Mouse (Mus musculus) cerebral cortex, adult 2 months (tissue): ENCODE results near the gene Bdkrb1.

Experiments
- WGBS: fragments of 180-500 bp; shearing (Covaris S2); methylation state at CpG from one replicate; pipeline ENCODE4 v1.1.7; 2018; 5-methylcytosine and 5-hydroxymethylcytosine counted together

Bdkrb1 gene

DNA sequence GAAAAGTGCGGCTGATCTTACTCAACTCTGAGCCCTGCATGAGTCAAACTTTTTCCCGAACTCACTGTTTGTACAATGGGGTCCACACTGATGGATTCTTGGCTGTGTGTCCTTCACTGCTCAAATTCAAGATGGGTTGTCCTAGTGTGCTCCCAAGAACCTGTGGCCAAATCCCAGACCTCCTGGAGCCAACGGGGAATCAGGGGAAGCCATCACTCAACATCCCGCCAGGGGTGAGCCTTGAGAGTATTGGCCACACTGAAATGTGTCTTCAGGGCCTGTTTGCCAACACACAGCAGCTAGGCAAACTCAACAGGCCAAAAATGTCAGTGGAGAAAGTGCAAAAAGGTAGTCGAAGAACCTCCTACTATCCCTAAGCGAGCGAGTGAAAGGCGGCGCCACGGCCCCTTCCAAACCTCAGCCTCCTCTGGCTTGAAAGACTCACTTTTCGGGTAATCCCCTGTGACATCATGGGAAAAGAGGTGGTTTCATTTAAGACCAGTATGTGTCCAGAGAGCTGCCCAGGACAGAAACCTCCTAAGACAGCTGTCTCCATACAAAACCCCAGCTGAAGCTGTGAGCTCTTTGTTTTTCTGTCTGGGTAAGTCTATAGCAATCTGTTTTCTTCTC lies at the start of gene Bdkrb1:
Bdkrb1 (plus strand) TSS at position 505 of the 630 bp plus-strand sequence.
- 89% methylated on average over 11 of the region's 11 CpGs for WGBS

- WGBS = 48% methylated on average over 8 of the region's 8 CpGs
Measured at GRCm38 (mm10) chr12:105554151-105554772, 48.6 kb upstream of the Bdkrb1 start.

DNA sequence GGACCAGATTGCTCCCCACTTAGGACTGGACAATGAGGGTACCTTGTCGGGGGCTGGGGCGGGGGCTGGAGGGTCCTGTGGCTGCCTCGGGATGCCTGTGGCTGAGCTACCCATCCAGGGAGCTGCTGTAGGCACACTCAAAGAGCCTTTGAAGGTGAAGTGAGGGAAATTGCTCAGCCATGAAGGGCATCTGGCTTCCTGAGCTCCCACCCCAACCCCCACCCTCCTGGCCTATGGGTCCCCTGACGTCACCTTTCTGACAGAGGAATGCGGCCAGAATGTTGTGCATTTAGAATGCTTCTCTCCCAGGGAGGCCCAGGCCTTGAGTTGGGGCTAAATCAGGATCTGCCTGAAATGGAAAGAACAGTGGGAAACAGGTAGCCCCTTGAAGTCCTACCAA lies 47.7 kb upstream of the Bdkrb1 start:
- WGBS = 78% methylated on average over 5 of the region's 5 CpGs

DNA sequence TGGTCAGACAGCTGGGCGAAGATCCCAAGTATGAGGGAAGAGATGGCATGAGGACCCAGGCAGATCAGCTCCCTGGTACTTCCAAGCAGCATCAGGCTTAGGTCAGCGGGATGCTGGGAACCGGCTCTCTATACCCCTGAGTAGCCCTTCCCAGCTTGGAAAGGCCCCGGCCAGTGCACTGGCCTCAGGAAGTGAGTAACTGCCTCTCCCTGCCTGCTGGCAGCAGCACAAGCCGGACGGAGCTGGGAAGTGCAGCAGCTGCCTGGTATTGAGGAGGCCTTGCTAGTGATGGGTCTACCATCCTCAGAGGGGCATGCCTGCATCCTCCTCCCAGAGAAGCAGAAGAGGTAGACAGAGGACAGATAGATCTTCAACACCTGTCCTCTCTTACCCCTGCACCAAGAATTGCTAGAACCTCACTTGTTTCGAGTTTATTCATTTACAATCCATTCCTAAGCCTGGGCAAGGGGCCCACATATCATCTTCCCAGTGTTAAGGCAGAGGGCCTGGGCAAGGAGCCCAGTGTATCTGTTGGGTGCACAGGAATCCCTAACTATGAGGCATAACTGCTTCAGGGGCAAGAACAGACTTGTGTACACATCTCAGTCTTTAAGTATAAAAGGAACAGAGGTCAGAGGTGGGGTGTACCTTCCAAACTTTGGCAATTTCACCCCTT lies 45.5 kb upstream of the Bdkrb1 start:
- WGBS = 66% methylated on average over 7 of the region's 7 CpGs

GRCm38 (mm10) chr12:105561007-105561534 lies 41.8 kb upstream of the Bdkrb1 start:
- WGBS = 38% methylated on average over 8 of the region's 8 CpGs

DNA sequence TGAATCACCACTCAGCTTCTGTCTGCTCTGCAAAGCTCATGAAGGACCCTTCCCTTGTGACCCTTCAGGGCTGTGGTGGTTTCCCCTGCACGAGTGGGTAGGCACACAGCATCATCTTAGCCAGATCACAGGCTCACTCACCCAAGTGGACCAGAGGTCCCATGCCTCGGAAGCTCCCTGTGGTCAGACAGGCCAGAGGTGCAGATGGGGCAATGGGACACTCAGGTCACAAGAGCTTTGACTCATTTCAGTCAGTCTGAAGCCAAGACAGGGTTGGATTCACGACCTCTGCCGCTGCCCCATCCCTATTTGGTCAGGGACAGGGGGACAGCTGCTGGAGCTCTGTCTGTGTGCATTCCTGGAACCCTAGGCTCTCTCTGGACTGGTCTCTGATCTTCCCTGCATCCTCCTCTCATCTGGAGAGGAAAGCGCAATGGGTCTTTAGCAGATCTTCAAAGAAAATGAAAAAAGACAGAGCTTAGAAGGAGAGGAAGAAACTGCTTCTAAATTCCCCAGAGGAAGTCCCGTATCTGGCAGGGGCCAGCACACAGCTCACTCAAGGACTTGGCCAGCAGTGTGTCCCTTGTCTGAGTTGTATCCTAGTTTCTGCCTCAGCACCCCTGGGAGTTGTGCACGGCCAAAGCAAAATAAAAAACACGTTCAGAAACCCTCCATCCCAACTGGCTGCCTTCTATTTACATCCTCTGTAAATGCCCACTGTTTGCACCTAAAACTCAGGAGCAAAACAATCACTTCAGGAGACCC lies 40.6 kb upstream of the Bdkrb1 start:
- 54% methylated on average over 8 of the region's 8 CpGs for WGBS

- 33% methylated on average over 25 of the region's 25 CpGs for WGBS
Measured at GRCm38 (mm10) chr12:105562936-105563680, 39.8 kb upstream of the Bdkrb1 start, which contains the start of gene Bdkrb2. Gene Bdkrb2, plus strand, starts transcription at chr12:105563226.

GRCm38 (mm10) chr12:105563726-105564275 lies 39.1 kb upstream of the Bdkrb1 start:
- WGBS = 10% methylated on average over 25 of the region's 25 CpGs

GRCm38 (mm10) chr12:105565221-105565620 lies 37.7 kb upstream of the Bdkrb1 start:
- 88% methylated on average over 5 of the region's 5 CpGs for WGBS

DNA sequence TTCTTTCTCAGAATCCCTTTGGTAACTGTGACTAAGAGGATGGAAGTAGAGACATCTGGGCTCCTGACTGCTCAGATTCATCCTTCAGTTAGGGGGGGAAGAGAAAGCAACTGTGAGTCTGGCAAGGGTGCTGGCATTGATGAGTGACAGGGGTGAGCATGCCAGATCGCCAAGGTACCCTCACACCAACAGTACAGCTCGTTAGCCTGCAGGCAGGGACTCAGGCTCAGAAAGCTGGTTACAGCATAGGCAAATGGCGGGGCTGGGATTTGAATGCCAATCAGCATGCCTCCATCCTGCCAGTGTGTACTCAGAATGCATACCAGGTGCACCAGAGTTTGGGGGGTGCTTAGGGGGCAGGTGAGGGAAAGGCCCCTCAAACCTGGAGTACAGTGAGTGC lies 31.0 kb upstream of the Bdkrb1 start:
- WGBS = 59% methylated on average over 3 of the region's 3 CpGs

- 98% methylated on average over 2 of the region's 2 CpGs for WGBS
Measured at GRCm38 (mm10) chr12:105572622-105573021, 30.3 kb upstream of the Bdkrb1 start.

DNA sequence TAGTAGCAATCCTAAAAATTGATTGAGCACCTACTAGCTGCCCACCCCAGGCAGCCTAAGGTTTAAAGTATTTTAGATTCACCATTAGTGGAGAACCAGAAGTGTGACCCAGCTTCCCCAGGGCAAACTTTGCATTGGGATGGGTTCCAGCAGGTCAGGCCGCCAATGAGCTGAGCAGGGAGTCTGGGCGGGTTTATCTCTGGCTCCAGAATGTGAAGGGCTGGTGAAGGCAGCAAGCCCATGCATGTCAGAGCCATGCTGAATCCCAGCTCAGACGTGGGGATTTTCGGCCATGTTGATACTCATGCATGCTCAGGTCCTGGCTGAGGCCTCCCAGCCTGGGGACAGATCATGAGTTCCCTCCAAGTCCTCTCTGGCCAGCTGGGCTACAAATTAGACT lies 28.5 kb upstream of the Bdkrb1 start:
- 93% methylated on average over 4 of the region's 4 CpGs for WGBS

DNA sequence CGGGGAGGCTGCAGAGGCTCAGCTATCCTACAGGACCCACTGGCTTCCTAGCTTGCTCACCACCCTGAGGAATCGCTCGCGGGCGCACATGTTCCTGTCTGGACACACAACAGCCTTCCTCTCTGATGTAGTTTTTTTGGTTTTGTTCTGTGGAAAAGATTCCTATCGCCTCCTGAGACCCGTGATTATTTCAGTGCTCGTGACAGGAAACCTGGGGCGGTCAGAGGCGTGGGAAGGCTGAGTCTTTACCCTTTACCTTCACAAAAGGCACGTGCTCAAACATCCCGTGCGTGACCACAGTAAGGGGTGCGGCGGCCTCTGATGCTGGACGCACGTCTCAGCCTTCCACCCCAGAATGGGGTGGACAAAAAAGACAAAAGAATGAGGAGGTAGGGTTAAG lies 22.4 kb upstream of the Bdkrb1 start:
- 86% methylated on average over 17 of the region's 17 CpGs for WGBS

- 90% methylated on average over 9 of the region's 9 CpGs for WGBS
Measured at GRCm38 (mm10) chr12:105582486-105582885, 20.4 kb upstream of the Bdkrb1 start.

- 53% methylated on average over 2 of the region's 2 CpGs for WGBS
Measured at GRCm38 (mm10) chr12:105583484-105583883, 19.4 kb upstream of the Bdkrb1 start.

- WGBS = 46% methylated on average over 12 of the region's 12 CpGs
Measured at GRCm38 (mm10) chr12:105584851-105585250, 18.0 kb upstream of the Bdkrb1 start.

DNA sequence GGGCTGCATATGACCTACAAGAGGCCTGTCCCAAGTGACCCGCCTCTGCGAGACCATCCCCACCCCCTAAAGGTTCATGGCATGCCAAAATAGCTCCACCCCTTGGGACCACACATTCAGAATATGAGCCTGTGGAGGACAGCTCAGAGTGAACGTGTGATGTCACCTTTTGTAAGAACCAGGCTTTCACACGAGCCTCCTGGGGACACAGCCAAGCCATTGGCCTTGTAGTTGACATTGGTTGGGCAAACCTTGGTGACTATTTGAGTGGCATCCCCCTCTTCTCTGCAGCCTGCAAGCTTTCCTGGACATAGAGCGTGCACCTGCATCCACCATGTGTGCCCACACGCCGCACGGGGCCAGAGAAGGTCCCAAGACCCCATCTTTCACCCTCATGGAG lies 15.4 kb upstream of the Bdkrb1 start:
- 86% methylated on average over 8 of the region's 8 CpGs for WGBS

DNA sequence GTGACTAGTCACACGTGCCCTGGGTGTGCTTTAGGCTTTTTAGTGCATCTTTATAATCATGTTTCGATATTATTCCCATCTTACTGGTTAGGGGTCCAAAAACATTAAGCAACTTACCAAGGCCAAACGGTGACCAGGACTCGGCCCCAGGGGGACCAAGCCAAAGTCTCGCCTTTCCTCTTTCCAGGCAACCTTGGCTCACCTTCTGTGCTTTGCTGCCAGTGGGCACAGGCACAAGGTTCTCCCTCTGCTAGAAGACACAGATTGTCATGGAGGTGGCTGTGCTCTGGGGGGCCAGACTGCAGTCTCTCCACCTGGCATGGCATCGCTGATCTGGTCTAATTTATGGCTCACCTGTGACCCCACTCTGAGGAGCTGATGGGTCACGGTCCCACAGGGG lies 12.1 kb upstream of the Bdkrb1 start:
- 89% methylated on average over 7 of the region's 7 CpGs for WGBS

DNA sequence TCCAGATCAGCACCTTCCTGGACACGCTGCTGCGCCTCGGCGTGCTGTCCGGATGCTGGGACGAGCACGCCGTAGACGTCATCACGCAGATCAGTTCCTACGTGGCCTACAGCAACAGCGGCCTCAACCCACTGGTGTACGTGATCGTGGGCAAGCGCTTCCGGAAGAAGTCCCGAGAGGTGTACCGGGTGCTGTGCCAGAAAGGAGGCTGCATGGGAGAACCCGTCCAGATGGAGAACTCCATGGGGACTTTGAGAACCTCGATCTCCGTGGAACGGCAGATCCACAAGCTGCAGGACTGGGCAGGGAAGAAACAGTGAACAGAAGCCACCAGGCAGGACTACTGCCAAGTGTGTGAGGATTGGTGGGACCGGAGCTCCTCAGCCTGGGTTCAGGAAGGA lies 10.5 kb upstream of the Bdkrb1 start:
- 96% methylated on average over 23 of the region's 23 CpGs for WGBS

GRCm38 (mm10) chr12:105593471-105593870 lies 9.4 kb upstream of the Bdkrb1 start:
- 75% methylated on average over 4 of the region's 4 CpGs for WGBS

DNA sequence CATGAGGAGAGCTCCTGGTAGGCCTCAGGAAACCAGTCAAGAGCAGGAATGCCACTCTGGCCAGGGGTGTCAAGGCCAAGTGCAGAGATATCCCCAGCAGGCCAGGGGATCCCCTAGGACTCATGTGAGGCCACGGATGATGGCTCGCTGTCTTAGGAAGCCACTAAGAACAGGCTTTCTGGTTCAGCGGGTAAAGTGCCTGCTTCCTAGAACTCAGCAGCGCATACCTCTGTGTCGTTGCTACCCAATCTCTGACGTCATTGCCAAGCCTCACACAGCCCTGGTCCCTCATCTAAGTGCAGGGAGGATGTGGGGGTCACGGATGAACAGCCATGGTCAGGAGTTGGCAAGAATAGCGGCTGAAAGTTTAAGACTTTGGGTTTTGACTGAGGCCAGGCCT lies 5.8 kb upstream of the Bdkrb1 start:
- 94% methylated on average over 8 of the region's 8 CpGs for WGBS
